Mouse (Mus musculus) G1E (cell line): ENCODE results near the gene Zfp384.
A peak's percentile ranks its signal among the peaks of the same experiment; 100 is the strongest.

Experiments used
- CTCF ChIP-seq: IDR thresholded peaks from 2 replicates; pipeline ENCODE4 v1.5.1; 2012; ENCODE audit warnings: low read depth, low read length, inconsistent platforms, mixed read lengths
- GATA1 ChIP-seq: IDR thresholded peaks from 2 replicates; pipeline ENCODE4 v1.6.1; 2012; ENCODE audit warnings: borderline replicate concordance, low read length, inconsistent platforms, mixed read lengths
- GATA2 ChIP-seq: IDR thresholded peaks from 2 replicates; pipeline ENCODE4 v1.6.1; 2012; ENCODE audit warnings: low read depth, low read length, inconsistent platforms, borderline replicate concordance
- TAL1 ChIP-seq: conservative IDR thresholded peaks from 2 replicates; pipeline ENCODE4 v1.6.1; 2012; ENCODE audit warnings: low read depth, low read length, inconsistent platforms, mixed read lengths

- TF ChIP-seq CTCF (no peak), TAL1 (peak; percentile 87), GATA1 (no peak), GATA2 (no peak)
These were observed 62.4 kb downstream of the Zfp384 start for GRCm38 (mm10) chr6:125071170-125071895.
